Mouse (Mus musculus) liver, embryonic 13.5 days (tissue): Measurements from ENCODE around the gene Cdkn2d. TPM values are rescaled to one million over a fixed set of nuclear protein-coding genes. Genes with fewer than 3 reads are reported as not detected.
"Not testable (repeated sequence)": the region's sequence is repeated elsewhere in the genome, so short reads cannot be mapped to it uniquely, and the experiment has no call there.

Experiments
- ATAC-seq: fragments of 200-750 bp; cut with Nextera tagmentation; 2 replicates; pipeline ENCODE4 v1.8.0; 2017; ENCODE audit warnings: low read depth, mild to moderate bottlenecking, moderate number of reproducible peaks, moderate library complexity
- DNase-seq: peaks from one replicate; pipeline ENCODE4 v3.0.0; 2022
- H3K27ac ChIP-seq: fragments of 300-500 bp; sonication (generic); 2 replicates; pipeline ENCODE4 v1.5.1; 2015; ENCODE audit warnings: moderate library complexity, mild to moderate bottlenecking, inconsistent platforms
- H3K27me3 ChIP-seq: fragments of 300-500 bp; sonication (generic); 2 replicates; pipeline ENCODE4 v1.6.1; 2015; ENCODE audit warnings: mild to moderate bottlenecking, inconsistent platforms
- H3K36me3 ChIP-seq: fragments of 300-500 bp; sonication (generic); 2 replicates; pipeline ENCODE4 v1.6.1; 2015; ENCODE audit warnings: mild to moderate bottlenecking, inconsistent platforms
- H3K4me1 ChIP-seq: fragments of 300-500 bp; sonication (generic); replicated peaks from 2 replicates; pipeline ENCODE4 v1.6.1; 2015; ENCODE audit warnings: inconsistent platforms
- H3K4me2 ChIP-seq: fragments of 300-500 bp; sonication (generic); 2 replicates; pipeline ENCODE4 v1.6.1; 2015; ENCODE audit warnings: inconsistent platforms, mild to moderate bottlenecking, moderate library complexity
- H3K4me3 ChIP-seq: fragments of 300-500 bp; sonication (generic); replicated peaks from 2 replicates; pipeline ENCODE4 v1.5.1; 2015; ENCODE audit warnings: mild to moderate bottlenecking, inconsistent platforms
- H3K9ac ChIP-seq: fragments of 300-500 bp; sonication (generic); 2 replicates; pipeline ENCODE4 v1.6.1; 2015; ENCODE audit warnings: mild to moderate bottlenecking, inconsistent platforms
- H3K9me3 ChIP-seq: fragments of 300-500 bp; sonication (generic); replicated peaks from 2 replicates; pipeline ENCODE4 v1.6.1; 2016; ENCODE audit warnings: inconsistent platforms
- WGBS: fragments of 180-500 bp; shearing (Covaris S2); methylation state at CpG from one replicate; pipeline ENCODE4 v1.1.7; 2015; ENCODE audit not compliant: insufficient replicate concordance; 5-methylcytosine and 5-hydroxymethylcytosine counted together
- polyA plus RNA-seq: library from polyadenylated mRNA; unstranded; fragments of >200 nt; fragmentation: Nextera tagmentation; extraction: Ambion mirVana; gene quantifications from 2 replicates; pipeline ENCODE4 v1.2.1, GENCODE M21; 2015

The Cdkn2d gene
- polyA plus RNA-seq, 1 experiment from 2014 or later, result 105 TPM

DNA sequence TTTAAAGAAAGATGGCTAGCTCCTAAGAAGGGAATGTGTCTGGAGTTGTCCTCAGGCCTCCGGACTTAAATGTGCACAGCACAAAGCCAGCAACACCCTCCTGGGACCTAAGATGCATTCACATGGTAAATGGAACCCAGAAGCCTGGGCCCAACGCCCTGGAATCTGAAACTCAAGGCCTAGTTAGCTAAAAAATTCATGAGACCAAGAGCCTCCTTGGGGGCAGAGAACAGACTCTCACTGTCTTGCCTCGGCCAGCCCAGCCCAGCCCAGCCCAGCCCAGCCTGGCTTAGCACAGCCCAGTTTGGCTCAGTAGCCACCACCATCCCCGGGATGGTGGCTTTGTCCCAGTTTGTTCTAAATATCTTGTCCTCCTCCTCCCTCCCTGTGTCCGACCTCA, 24.2 kb upstream of the Cdkn2d start:
- Histone ChIP-seq H3K9ac (no peak overlapping the region), H3K27ac (peak overlapping the region; percentile 77; the same call in 1 of the 2 replicates), H3K4me1 (peaks cover 48% of the 10 kb centered on the region), H3K9me3 (0 out of 2 replicates have a peak, but pooled peaks cover 2% of the 10 kb centered on the region), H3K27me3 (peaks cover 17% of the 10 kb centered on the region), H3K4me3 (no peak overlapping the region), H3K36me3 (no peaks in the 10 kb centered on the region), H3K4me2 (no peak overlapping the region)
- ATAC-seq, result no peak
- WGBS, result 58% methylated on average over 5 of the region's 5 CpGs
- DNase-seq, result no peak

DNA sequence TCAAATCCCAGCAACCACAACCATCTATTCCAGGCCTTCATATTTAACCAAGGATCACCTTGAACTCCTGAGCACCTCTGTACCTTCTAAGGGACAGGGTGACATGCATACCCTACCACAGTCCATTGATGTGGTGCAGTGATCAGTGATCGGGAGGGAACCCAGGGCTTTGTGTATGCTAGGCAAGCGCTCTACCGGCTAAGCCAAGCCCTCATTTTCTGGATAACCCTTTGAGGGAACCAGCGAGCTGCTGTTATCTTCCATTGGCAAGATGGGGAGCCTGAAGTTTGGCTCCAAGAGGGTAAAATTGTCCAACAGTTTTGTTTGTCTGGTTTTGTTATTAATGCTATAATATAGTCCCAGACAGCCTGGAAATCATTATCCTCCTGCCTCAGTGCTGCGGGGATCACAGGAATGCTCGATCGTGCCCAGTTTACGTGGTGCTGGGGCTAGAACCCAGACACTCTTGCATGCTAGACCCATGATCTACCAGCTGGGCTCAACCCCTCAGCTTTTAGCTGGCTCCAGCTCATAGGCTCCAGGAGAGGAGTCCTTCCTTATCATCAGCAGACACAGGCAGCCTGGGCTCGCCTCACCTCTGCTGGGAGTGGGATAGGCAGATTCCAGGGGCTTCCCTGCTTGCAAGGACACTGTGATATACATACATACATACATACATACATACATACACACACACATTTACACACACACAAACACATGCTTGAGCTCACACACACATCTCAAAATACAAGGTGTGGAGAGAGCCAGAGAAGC, 23.3 kb upstream of the Cdkn2d start:
- peak overlapping the region; percentile 32 for H3K4me2 ChIP-seq
- WGBS, result 40% methylated on average over 9 of the region's 9 CpGs
- H3K9ac ChIP-seq, result peak overlapping the region; percentile 7; the same call in 1 of the 2 replicates

GRCm38 (mm10) chr9:21313394-21313793, 22.2 kb upstream of the Cdkn2d start:
- 3% methylated on average over 11 of the region's 11 CpGs for WGBS
- peak; percentile 88 for ATAC-seq
- Histone ChIP-seq H3K4me3 (no peak overlapping the region), H3K4me1 (peaks cover 34% of the 10 kb centered on the region), H3K36me3 (no peaks in the 10 kb centered on the region), H3K9ac (peak overlapping the region; percentile 22; the same call in 1 of the 2 replicates), H3K27me3 (peaks cover 17% of the 10 kb centered on the region), H3K4me2 (0 out of 2 replicates have a peak overlapping the region, but pooled peaks have one; percentile 34), H3K9me3 (no peaks in the 10 kb centered on the region), H3K27ac (peak overlapping the region; percentile 77)
- peak; percentile 84 for DNase-seq

More for the DNA sequence above, 23.3 kb upstream of the Cdkn2d start:
- no peaks in the 10 kb centered on the region for H3K36me3 ChIP-seq
- H3K27me3 ChIP-seq, result peaks cover 17% of the 10 kb centered on the region
- ATAC-seq (peak; percentile 80), DNase-seq (peak; percentile 73)
- H3K4me3 ChIP-seq, result no peak overlapping the region
- H3K4me1 ChIP-seq, result peaks cover 39% of the 10 kb centered on the region
- 0 out of 2 replicates have a peak, but pooled peaks cover under 1% of the 10 kb centered on the region for H3K9me3 ChIP-seq
- peak overlapping the region; percentile 77 for H3K27ac ChIP-seq

GRCm38 (mm10) chr9:21312134-21312533, 20.9 kb upstream of the Cdkn2d start, which contains the start of gene Ap1m2:
Gene Ap1m2 (minus strand): TSS chr9:21312337.
- H3K4me3 ChIP-seq, result 0 out of 2 replicates have a peak within 1 kb of the TSS, but pooled peaks have one; percentile 7
- 29% methylated on average over 35 of the region's 35 CpGs for WGBS
- H3K27ac ChIP-seq, result no peak within 1 kb of the TSS
- no peak for DNase-seq
- no peak within 1 kb of the TSS for H3K4me2 ChIP-seq
- H3K36me3 ChIP-seq, result no peaks in the 10 kb centered on the region
- no peak within 1 kb of the TSS for H3K9ac ChIP-seq
- H3K9me3 ChIP-seq, result no peaks in the 10 kb centered on the region
- peaks cover 30% of the 10 kb centered on the region for H3K4me1 ChIP-seq
- no peak for ATAC-seq
- peaks cover 17% of the 10 kb centered on the region for H3K27me3 ChIP-seq

GRCm38 (mm10) chr9:21311695-21312094, 20.5 kb upstream of the Cdkn2d start:
- Histone ChIP-seq H3K4me2 (no peak overlapping the region), H3K27ac (no peak overlapping the region), H3K27me3 (peaks cover 17% of the 10 kb centered on the region), H3K36me3 (no peaks in the 10 kb centered on the region), H3K4me1 (peaks cover 30% of the 10 kb centered on the region), H3K4me3 (0 out of 2 replicates have a peak overlapping the region, but pooled peaks have one; percentile 7), H3K9me3 (no peaks in the 10 kb centered on the region), H3K9ac (no peak overlapping the region)
- 53% methylated on average over 7 of the region's 7 CpGs for WGBS
- DNase-seq (no peak), ATAC-seq (no peak)

DNA sequence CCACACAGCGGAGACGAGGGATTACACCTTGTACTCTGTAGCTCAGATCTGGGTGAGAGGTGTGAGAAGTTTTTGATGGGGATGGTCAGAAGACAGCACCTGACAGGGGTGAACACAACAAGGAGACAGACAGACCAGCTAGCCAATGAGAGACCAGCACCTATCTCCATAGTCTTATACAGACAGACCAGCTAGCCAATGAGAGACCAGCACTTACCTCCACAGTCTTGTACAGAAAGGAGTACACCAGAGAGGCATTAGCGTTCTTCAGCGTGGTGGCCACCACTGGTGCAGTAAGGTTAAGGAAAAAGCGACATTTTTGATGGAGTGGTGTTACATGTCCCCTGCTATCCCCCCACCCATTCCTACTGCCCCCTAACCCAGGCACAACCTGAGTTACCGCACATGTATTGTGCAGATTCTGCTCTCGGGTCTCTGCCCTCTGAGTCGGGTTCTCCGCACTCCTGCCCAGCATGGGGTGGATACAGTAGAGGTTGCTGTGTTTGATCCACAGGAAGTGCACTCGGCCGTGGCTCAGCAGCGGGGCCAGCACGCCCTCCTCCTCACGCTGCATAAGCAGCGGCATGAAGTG, 18.0 kb upstream of the Cdkn2d start:
- Histone ChIP-seq H3K4me2 (peak overlapping the region; percentile 37), H3K9ac (no peak overlapping the region), H3K4me1 (peaks cover 13% of the 10 kb centered on the region), H3K27ac (no peak overlapping the region), H3K4me3 (no peak overlapping the region), H3K9me3 (no peaks in the 10 kb centered on the region), H3K36me3 (no peaks in the 10 kb centered on the region), H3K27me3 (peaks cover 17% of the 10 kb centered on the region)
- peak; percentile 32 for DNase-seq
- 63% methylated on average over 15 of the region's 15 CpGs for WGBS
- ATAC-seq, result peak; percentile 27; the same call in 1 of the 2 replicates

DNA sequence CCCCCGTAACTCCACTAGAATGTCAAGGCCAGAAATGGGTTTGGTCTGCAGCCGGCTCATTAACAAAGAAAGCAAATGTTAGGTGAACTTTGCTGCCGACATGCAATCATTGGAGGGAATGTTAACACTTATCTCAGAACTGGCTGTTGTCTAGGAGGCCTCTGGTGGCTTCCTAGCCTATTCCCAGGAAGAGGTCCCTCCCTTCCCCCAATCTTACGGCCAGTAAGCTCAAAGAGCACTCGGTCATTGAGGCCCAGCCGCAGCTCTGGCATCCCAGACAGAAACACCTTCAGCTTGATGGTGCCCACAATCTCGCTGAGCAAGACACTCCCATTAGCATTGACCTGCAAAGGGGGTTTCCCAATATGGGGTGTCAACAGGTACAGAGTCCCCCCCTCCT, 13.9 kb upstream of the Cdkn2d start:
- H3K4me3 ChIP-seq, result no peak overlapping the region
- H3K9ac ChIP-seq, result no peak overlapping the region
- H3K27ac ChIP-seq, result no peak overlapping the region
- 0 out of 2 replicates have a peak, but pooled peaks cover 3% of the 10 kb centered on the region for H3K4me1 ChIP-seq
- no peaks in the 10 kb centered on the region for H3K27me3 ChIP-seq
- H3K9me3 ChIP-seq, result no peaks in the 10 kb centered on the region
- no peak overlapping the region for H3K4me2 ChIP-seq
- WGBS, result 66% methylated on average over 7 of the region's 7 CpGs
- no peaks in the 10 kb centered on the region for H3K36me3 ChIP-seq
- no peak for DNase-seq
- ATAC-seq, result no peak

DNA sequence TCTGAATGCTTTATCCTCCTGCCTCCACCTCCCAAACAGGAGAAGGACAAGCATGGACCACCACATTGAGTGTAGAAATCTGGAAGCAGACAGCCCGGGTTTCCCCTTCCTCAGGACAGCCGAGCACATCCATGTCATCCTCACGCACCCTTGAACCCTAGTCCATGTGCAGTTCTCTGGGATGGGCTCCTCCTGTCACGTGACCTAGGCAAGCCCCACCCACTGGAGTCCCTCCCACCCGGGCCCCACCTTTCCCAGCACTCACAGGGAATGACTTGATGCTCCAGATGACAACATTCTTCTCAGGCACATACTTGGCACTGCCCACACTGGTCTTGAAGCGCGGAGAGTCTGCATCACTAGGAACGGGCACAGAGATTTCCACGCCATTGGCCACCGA, 7.8 kb upstream of the Cdkn2d start:
- H3K27me3 ChIP-seq, result no peaks in the 10 kb centered on the region
- no peaks in the 10 kb centered on the region for H3K9me3 ChIP-seq
- H3K36me3 ChIP-seq, result no peaks in the 10 kb centered on the region
- H3K9ac ChIP-seq, result no peak overlapping the region
- no peak for ATAC-seq
- WGBS, result 73% methylated on average over 10 of the region's 10 CpGs
- DNase-seq, result no peak
- H3K4me2 ChIP-seq, result no peak overlapping the region
- no peaks in the 10 kb centered on the region for H3K4me1 ChIP-seq
- no peak overlapping the region for H3K4me3 ChIP-seq
- H3K27ac ChIP-seq, result no peak overlapping the region

- no peaks in the 10 kb centered on the region for H3K9me3 ChIP-seq
- H3K36me3 ChIP-seq, result peaks cover 11% of the 10 kb centered on the region
- peak overlapping the region; percentile 69 for H3K4me3 ChIP-seq
- peak overlapping the region; percentile 63 for H3K4me2 ChIP-seq
- WGBS, result 65% methylated on average over 3 of the region's 3 CpGs
- H3K4me1 ChIP-seq, result peaks cover 35% of the 10 kb centered on the region
- no peaks in the 10 kb centered on the region for H3K27me3 ChIP-seq
- H3K9ac ChIP-seq, result peak overlapping the region; percentile 85
- DNase-seq (no peak), ATAC-seq (no peak)
- peak overlapping the region; percentile 98 for H3K27ac ChIP-seq
These were observed 1.1 kb upstream of the Cdkn2d start for GRCm38 (mm10) chr9:21292271-21292670.

- Histone ChIP-seq H3K9ac (peak overlapping the region; percentile 85), H3K4me2 (peak overlapping the region; percentile 63), H3K4me1 (peaks cover 39% of the 10 kb centered on the region), H3K36me3 (peaks cover 11% of the 10 kb centered on the region), H3K4me3 (peak overlapping the region; percentile 69), H3K27ac (peak overlapping the region; percentile 98)
- 9% methylated on average over 7 of the region's 7 CpGs for WGBS
- H3K9me3 ChIP-seq, DNase-seq, H3K27me3 ChIP-seq, ATAC-seq: not testable (repeated sequence)
These were observed 661 bp upstream of the Cdkn2d start for GRCm38 (mm10) chr9:21291868-21292267.

DNA sequence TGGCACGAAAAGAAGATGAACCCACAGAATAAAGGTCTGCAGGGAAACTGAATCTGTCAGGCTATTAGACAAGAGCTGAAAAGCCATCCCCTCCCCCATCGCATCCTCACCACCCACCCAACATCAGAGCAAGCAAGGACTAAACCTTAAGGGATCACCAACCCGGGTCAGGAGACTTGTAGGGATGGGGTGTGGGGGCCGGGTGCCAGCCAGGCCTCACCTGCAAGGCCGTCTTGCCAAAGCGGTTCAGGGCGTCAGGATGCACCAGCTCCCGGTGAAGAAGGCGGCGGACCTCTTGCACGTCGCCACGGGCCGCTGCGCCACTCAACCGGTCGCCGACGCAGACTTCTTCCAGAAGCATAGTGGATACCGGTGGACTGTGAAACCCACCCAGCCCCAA, 618 bp downstream of the Cdkn2d start:
- Histone ChIP-seq H3K9me3 (no peaks in the 10 kb centered on the region), H3K36me3 (peaks cover 21% of the 10 kb centered on the region), H3K4me3 (peak overlapping the region; percentile 94), H3K4me1 (peaks cover 49% of the 10 kb centered on the region), H3K9ac (peak overlapping the region; percentile 96), H3K4me2 (peak overlapping the region; percentile 94), H3K27ac (peak overlapping the region; percentile 97), H3K27me3 (no peaks in the 10 kb centered on the region)
- DNase-seq, result no peak
- peak; percentile 6; the same call in 1 of the 2 replicates for ATAC-seq
- WGBS, result under 1% methylated on average over 20 of the region's 20 CpGs
